Mouse (Mus musculus) adipocyte (in vitro differentiated cells): ENCODE results near the gene Smco2.

Experiments used
- DNase-seq: peaks from one replicate; pipeline ENCODE4 v3.0.0-alpha.2; 2016; ENCODE audit warnings: low spot score

Gene Smco2

GRCm38 (mm10) chr6:146901929-146902328 is 52.0 kb downstream of the Smco2 start:
- DNase-seq = no peak

- DNase-seq = peak; percentile 61
Measured at GRCm38 (mm10) chr6:146903632-146904031, 53.7 kb downstream of the Smco2 start.

DNA sequence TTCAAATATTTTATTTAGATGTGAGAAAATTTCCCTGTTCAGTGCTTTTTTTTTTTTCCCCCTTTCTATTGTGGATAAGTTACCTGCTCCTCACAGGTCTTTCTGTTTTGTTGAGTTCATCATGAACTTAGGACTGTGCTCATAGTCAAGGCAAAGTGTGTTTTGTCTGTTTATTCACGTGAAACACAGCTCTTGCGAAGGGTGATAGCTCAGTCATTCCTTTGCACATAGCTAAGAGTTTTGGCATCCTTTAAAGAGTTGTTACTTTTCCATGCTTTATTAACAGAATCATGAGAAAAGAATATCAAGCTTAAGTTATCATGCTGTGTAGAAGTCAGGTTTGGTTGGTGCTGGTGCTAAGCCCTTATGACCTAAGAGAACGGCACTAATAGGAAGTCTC is 54.8 kb downstream of the Smco2 start:
- no peak for DNase-seq

- no peak for DNase-seq
Measured at GRCm38 (mm10) chr6:146906000-146906786, 56.3 kb downstream of the Smco2 start.

DNA sequence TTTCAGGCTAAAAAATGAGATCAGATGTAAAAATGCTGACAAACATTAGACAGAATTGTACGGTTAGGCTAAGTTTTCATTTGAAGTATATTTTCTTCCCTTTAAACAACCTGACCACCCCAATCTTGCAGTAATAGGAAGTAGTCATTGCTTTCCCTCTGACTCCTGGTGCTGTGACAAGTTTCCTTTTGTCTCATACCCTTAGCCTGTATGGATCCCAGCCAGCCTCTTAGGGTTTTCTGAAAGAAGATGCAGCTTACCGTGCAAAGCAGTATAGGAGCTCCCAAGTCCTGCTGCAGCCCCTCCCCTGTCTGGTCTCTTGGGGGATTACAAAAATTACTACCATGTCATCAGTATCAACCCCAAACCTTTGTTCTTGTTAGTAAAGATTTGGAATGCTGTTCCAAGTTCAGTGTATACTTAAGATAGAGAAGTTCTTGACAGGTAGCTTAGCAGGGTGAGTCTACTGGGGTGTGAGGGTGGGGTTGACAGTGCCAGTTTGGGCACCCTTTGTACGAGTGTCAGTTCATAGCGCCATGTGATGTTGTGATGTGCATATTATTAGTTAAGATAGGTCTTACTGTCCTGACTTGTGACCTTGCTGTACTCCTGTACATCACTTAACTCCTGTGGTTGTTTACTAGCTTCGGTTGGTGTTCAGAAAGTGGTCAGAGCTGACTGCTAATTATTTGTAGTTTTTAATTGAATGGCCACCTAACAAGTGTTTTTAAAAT is 57.3 kb downstream of the Smco2 start:
- DNase-seq = peak; percentile 76

GRCm38 (mm10) chr6:146907795-146908190 is 57.9 kb downstream of the Smco2 start:
- no peak for DNase-seq

GRCm38 (mm10) chr6:146908801-146909200 is 58.9 kb downstream of the Smco2 start:
- peak; percentile 48 for DNase-seq

GRCm38 (mm10) chr6:146909725-146910489 is 60.0 kb downstream of the Smco2 start:
- DNase-seq = no peak

DNA sequence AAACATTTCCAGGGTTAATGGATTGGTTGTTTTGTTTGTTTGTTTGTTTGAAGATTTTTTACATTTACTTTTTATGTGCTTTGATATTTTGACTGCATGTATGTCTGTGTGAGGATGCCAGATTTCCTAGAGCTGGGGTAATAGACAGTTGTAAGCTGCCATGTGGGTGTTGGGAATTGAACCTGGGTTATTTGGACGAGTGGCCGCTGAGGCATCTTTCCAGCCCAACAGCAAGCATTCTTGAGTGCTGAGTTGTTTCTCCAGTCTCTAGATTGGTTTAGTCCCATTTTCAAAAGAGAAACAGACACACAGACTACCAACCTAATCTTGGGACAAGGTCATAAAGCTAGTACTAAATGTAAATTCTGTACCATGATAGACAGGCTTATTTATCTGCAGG is 60.9 kb downstream of the Smco2 start:
- DNase-seq = no peak

GRCm38 (mm10) chr6:146912835-146913488 is 63.1 kb downstream of the Smco2 start:
- DNase-seq = peak; percentile 51

GRCm38 (mm10) chr6:146913489-146914198 is 63.7 kb downstream of the Smco2 start:
- DNase-seq = peak; percentile 60

DNA sequence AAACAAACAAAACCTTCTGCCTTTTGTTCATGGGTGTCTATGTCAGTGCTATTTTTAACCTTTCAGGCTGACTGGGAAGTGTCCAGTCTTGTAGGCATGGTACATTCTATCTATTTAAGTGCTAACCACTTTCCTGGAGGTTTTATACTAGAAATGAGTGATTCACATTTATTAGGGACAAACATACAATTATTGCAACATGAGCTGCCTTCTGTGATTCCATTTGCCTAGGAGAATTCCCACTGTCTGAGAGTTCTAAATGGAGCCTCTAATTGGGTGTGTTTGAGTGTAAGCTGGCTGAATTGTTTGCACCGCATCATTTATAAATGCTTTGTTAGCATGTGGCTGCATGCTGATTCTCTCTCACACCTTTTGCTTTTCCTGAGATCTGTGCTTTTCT is 65.9 kb downstream of the Smco2 start:
- DNase-seq = no peak

DNA sequence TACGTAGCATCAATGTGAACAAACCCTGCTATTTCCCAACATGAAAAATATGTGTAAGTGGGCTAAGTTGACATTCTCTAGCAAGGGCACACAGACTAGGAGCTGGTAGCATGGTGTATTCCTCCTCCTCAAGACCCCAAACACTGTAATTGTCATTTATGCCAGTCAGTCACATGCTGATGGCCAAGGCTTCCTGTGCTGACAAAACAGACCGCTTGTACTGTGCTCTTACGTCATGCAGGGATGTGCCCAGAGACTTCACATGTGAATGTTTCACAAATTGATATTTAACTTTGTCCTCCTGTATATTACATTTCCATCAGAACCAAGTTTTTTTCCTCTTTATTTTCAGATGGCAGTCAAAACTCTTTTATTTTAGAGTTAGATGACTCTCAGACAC is 67.5 kb downstream of the Smco2 start:
- DNase-seq = no peak

DNA sequence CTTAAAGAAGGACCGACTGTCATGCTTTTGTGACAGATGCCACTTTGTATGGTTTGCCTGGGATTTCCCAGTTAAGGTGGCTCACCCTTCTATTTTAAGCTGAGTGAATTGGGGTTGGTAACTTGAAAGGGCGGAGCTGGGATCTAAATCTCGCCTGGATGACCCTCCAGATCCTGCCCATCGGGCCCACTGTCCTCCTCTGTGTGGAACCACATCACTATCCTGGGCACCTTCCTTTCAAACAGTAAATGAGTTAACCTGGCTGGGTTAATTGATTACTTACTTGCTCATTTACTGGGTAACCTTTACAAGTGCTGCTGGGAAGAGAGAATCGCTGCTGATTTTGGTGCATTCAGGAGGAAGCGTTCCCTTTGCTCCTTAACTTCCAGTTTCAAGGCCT is 68.4 kb downstream of the Smco2 start:
- no peak for DNase-seq
